Mouse (Mus musculus) forebrain, embryonic 16.5 days (tissue): Measurements from ENCODE around the gene Kcnmb4. TPM values are rescaled to one million over a fixed set of nuclear protein-coding genes. Genes with fewer than 3 reads are reported as not detected.

Experiments used
- ATAC-seq: fragments of 200-750 bp; cut with Nextera tagmentation; 2 replicates; pipeline ENCODE4 v1.8.0; 2017; ENCODE audit warnings: mild to moderate bottlenecking, moderate library complexity
- H3K27ac ChIP-seq: fragments of 300-500 bp; sonication (generic); 2 replicates; pipeline ENCODE4 v1.5.1; 2014; ENCODE audit warnings: low read length, control low read depth
- H3K27me3 ChIP-seq: fragments of 300-500 bp; sonication (generic); replicated peaks from 2 replicates; pipeline ENCODE4 v1.6.1; 2014; ENCODE audit warnings: low read length; ENCODE audit not compliant: control insufficient read depth, insufficient read depth
- H3K36me3 ChIP-seq: fragments of 300-500 bp; sonication (generic); 2 replicates; pipeline ENCODE4 v1.6.1; 2014; ENCODE audit not compliant: control insufficient read depth, insufficient read depth
- H3K4me1 ChIP-seq: fragments of 300-500 bp; sonication (generic); replicated peaks from 2 replicates; pipeline ENCODE4 v1.6.1; 2014; ENCODE audit warnings: low read length; ENCODE audit not compliant: control insufficient read depth, insufficient read depth
- H3K4me2 ChIP-seq: fragments of 300-500 bp; sonication (generic); 2 replicates; pipeline ENCODE4 v1.6.1; 2014; ENCODE audit warnings: mild to moderate bottlenecking, low read length, control low read depth
- H3K4me3 ChIP-seq: fragments of 300-500 bp; sonication (generic); replicated peaks from 2 replicates; pipeline ENCODE4 v1.5.1; 2014; ENCODE audit warnings: mild to moderate bottlenecking, low read length, control low read depth
- H3K9ac ChIP-seq: fragments of 300-500 bp; sonication (generic); replicated peaks from 2 replicates; pipeline ENCODE4 v1.6.1; 2014; ENCODE audit warnings: low read depth, low read length, control low read depth
- H3K9me3 ChIP-seq: fragments of 300-500 bp; sonication (generic); 2 replicates; pipeline ENCODE4 v1.6.1; 2016; ENCODE audit warnings: low read length; ENCODE audit not compliant: control insufficient read depth
- WGBS: fragments of 180-500 bp; shearing (Covaris S2); extraction: QIAGEN DNeasy Blood & Tissue Kit; methylation state at CpG from one replicate; pipeline ENCODE4 v1.1.7; 2014; 5-methylcytosine and 5-hydroxymethylcytosine counted together
- polyA plus RNA-seq: library from polyadenylated mRNA; unstranded; fragments of >200 nt; fragmentation: Nextera tagmentation; extraction: Ambion mirVana; gene quantifications from 2 replicates; pipeline ENCODE4 v1.2.1, GENCODE M21; 2015

Kcnmb4 gene
- polyA plus RNA-seq, 1 experiment from 2014 or later = 23.1 TPM

DNA sequence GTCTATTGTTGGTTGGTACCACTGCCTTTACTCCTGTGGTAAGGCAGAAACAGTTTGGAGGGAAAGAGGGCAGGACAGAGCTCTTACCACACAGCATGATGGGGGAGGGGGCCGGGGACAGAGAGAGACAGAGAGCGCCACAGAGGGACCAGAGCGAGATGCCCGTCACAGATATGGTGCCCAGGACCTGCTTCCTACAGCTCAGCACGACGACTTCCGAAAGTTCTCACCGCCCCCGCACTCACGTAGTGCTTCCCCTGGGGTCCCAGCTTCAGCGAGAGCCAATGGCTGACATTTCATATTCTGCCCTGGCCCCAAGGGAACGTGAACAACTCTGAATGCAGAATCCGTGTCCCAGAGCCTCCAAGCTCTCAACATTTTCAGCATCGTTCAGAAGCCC is 76.1 kb downstream of the Kcnmb4 start:
- H3K36me3 ChIP-seq = no peaks in the 10 kb centered on the region
- peaks cover 5% of the 10 kb centered on the region; the same call in 1 of the 2 replicates for H3K4me1 ChIP-seq
- H3K9me3 ChIP-seq = no peaks in the 10 kb centered on the region
- WGBS = 34% methylated on average over 14 of the region's 14 CpGs
- no peaks in the 10 kb centered on the region for H3K27me3 ChIP-seq
- H3K4me2 ChIP-seq = no peak overlapping the region
- H3K27ac ChIP-seq = no peak overlapping the region
- no peak overlapping the region for H3K9ac ChIP-seq
- no peak overlapping the region for H3K4me3 ChIP-seq
- ATAC-seq = no peak

DNA sequence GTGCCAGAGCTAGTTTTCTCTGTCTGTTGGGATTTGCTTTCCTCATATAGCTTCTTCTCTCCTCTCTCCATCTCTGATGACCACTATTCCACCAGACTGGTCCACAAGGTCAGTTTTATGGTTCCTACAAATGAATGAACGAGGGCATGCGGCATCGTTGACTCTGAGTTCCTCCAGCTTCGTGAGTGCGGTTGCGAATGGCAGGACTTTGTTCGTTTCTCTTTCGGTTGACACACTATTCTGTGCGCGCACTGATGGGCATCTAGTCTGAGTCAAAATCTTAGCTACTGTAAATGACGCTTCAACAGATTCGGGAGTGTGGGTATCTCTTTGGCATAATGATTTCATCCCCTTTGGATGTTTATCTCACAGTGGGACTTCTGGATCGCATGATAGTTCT is 76.7 kb downstream of the Kcnmb4 start:
- no peaks in the 10 kb centered on the region for H3K27me3 ChIP-seq
- no peak overlapping the region for H3K27ac ChIP-seq
- H3K9ac ChIP-seq = no peak overlapping the region
- WGBS = 93% methylated on average over 13 of the region's 13 CpGs
- no peak for ATAC-seq
- no peaks in the 10 kb centered on the region for H3K9me3 ChIP-seq
- H3K36me3 ChIP-seq = no peaks in the 10 kb centered on the region
- H3K4me2 ChIP-seq = no peak overlapping the region
- peaks cover 5% of the 10 kb centered on the region; the same call in 1 of the 2 replicates for H3K4me1 ChIP-seq
- no peak overlapping the region for H3K4me3 ChIP-seq

DNA sequence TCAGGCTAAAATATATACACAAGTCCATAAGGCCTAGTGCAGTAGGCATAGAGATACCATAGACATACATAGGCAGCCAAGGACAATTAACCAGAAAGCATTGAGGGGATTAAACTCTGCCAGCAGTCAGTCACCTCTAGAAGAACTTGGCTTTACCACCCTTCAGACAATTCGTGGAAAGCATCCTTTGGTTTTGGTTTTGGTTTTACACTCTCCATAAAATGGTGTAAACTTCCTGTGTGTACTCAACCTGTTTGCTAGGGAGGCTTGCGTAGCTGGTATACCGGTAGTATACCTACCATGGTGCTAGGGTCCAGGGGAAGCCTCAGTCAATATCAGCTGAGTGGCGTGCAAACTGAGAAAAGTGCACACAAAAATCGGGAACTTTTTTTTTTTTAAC is 77.4 kb downstream of the Kcnmb4 start:
- no peak overlapping the region for H3K27ac ChIP-seq
- H3K4me1 ChIP-seq = peaks cover 5% of the 10 kb centered on the region; the same call in 1 of the 2 replicates
- no peak overlapping the region for H3K4me2 ChIP-seq
- no peak overlapping the region for H3K4me3 ChIP-seq
- 82% methylated on average over 5 of the region's 5 CpGs for WGBS
- H3K27me3 ChIP-seq = no peaks in the 10 kb centered on the region
- no peaks in the 10 kb centered on the region for H3K9me3 ChIP-seq
- no peaks in the 10 kb centered on the region for H3K36me3 ChIP-seq
- H3K9ac ChIP-seq = no peak overlapping the region
- ATAC-seq = no peak

DNA sequence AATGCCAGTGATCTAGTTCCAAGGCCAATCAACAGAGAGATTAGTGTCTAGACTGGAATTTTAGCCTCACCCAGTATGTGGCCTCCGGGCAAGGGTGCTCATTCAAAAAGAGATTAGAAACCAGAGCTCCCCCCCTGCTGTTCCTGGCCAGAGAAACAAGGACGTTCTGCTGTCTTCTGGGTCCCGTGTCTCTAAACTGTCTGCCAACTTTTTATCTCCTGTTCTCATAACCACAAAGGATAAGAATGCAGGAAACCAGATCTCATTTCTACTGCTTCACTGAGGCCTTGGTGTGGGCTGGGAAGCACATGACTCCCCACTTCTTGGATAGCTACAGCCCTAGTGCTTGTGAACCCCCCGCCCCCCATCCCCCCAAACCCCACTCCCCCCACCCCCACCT is 79.1 kb downstream of the Kcnmb4 start:
- Histone ChIP-seq H3K36me3 (no peaks in the 10 kb centered on the region), H3K9ac (no peak overlapping the region), H3K9me3 (no peaks in the 10 kb centered on the region), H3K27ac (no peak overlapping the region), H3K27me3 (no peaks in the 10 kb centered on the region), H3K4me2 (no peak overlapping the region), H3K4me1 (peaks cover 5% of the 10 kb centered on the region; the same call in 1 of the 2 replicates), H3K4me3 (no peak overlapping the region)
- no peak for ATAC-seq
- 21% methylated on average over 4 of the region's 4 CpGs for WGBS

DNA sequence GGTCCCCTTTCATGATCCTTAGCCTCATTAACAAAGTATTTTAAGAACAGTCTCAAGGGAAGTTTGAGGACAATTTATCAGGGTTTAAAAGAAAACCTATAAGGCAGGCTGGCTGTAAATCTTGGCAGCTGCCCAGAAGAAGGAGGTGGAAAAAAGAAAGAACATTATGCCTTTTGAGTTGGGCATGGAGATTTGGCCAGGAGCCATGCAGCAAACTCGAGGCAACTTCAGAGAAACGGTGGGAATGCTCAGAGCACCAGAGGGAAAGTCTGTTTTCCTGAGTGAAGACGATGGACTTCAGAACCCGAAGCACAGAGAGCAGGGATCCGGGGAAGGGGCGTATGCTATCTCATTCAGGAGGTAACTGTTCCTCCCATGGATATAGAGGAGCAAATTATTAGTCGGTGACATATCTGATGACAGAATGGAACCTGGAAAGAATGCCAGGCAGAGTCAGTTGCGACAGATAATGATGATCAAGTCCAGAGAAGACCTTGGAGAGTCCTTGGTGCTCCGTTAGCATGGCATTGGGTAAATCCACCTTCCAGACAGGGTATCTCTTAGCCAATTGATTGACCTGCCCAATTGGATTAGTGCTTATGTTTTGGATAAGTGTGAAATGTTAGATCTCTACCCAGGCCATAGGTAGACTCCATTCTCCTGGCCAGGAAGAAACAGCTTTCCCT is 79.7 kb downstream of the Kcnmb4 start:
- WGBS = 49% methylated on average over 9 of the region's 9 CpGs
- Histone ChIP-seq H3K4me2 (no peak overlapping the region), H3K4me1 (peaks cover 5% of the 10 kb centered on the region; the same call in 1 of the 2 replicates), H3K9ac (no peak overlapping the region), H3K27me3 (no peaks in the 10 kb centered on the region), H3K9me3 (no peaks in the 10 kb centered on the region), H3K36me3 (no peaks in the 10 kb centered on the region), H3K4me3 (no peak overlapping the region), H3K27ac (no peak overlapping the region)
- ATAC-seq = no peak

DNA sequence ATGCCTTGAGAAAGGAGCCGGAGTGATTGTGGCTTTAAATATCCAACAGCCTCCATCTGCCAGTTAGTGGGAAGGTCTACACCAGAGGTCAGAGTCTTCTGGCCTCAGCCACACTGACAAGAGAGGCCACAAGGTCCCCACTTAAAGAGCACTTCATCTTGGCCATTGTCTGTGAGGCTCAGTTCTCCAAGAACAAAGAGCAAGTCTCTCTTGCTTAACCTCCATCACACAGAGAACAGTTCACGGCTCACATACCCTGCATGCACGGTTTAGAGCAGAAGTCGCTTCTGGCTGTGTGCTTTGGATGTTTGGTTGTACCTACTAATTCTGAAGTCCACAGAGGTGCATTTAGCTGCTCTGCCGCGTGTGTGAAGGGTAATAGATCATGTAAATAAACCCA is 84.8 kb downstream of the Kcnmb4 start:
- no peaks in the 10 kb centered on the region for H3K27me3 ChIP-seq
- no peak overlapping the region for H3K4me2 ChIP-seq
- no peak for ATAC-seq
- H3K4me1 ChIP-seq = peaks cover 16% of the 10 kb centered on the region
- no peak overlapping the region for H3K4me3 ChIP-seq
- H3K9ac ChIP-seq = no peak overlapping the region
- H3K27ac ChIP-seq = no peak overlapping the region
- 62% methylated on average over 6 of the region's 6 CpGs for WGBS
- no peaks in the 10 kb centered on the region for H3K9me3 ChIP-seq
- H3K36me3 ChIP-seq = no peaks in the 10 kb centered on the region

DNA sequence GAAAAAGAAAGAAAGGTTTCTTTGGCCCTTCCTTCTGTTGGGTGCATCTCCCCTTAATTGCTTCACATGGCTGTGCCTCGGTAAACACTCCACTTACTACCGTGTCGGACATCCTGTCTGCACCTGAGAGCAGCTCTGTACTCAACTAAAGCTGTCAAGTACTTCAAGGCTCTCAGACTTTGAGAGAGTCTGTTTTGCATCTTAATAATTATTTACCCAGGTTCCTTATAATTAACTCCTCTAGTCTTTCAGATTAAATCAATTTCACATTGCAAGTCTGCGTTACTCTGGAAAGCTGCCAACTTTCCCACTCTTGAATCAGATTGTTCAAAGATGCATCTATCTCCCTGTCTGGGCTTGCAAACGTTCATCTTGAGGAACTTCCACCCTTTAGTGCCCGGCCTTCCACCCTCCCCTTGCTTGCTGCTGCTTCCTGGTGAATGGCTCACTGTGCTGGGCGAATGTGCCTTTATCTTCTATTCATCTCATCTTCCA is 87.2 kb downstream of the Kcnmb4 start:
- Histone ChIP-seq H3K27me3 (0 out of 2 replicates have a peak, but pooled peaks cover 2% of the 10 kb centered on the region), H3K36me3 (no peaks in the 10 kb centered on the region), H3K9me3 (no peaks in the 10 kb centered on the region), H3K4me3 (no peak overlapping the region), H3K4me1 (peaks cover 13% of the 10 kb centered on the region), H3K27ac (no peak overlapping the region), H3K4me2 (no peak overlapping the region), H3K9ac (no peak overlapping the region)
- ATAC-seq = peak; percentile 69
- 12% methylated on average over 7 of the region's 7 CpGs for WGBS

DNA sequence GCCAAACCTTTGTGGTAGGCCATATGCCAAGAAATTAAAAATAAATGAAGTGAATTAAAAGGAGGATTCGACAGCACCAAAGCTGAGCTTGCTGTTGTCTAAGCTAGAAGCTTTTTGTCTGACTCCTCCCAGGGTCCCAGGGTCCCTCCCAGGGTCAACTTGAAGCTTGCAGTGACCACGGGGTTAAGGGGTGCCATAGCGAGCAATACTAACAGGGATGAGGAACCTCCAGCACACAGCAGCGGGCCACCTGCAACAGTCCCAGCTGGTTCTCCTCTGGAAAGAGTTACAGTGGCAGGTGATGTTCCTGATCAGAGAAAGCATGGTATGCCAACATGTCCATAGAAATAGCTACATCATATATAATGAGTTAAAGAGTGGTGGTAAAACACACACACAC is 89.3 kb downstream of the Kcnmb4 start:
- Histone ChIP-seq H3K9ac (no peak overlapping the region), H3K4me1 (peaks cover 13% of the 10 kb centered on the region), H3K4me2 (no peak overlapping the region), H3K36me3 (no peaks in the 10 kb centered on the region), H3K27me3 (0 out of 2 replicates have a peak, but pooled peaks cover 2% of the 10 kb centered on the region), H3K27ac (no peak overlapping the region), H3K9me3 (no peaks in the 10 kb centered on the region), H3K4me3 (no peak overlapping the region)
- ATAC-seq = no peak
- WGBS = 67% methylated on average over 4 of the region's 4 CpGs

DNA sequence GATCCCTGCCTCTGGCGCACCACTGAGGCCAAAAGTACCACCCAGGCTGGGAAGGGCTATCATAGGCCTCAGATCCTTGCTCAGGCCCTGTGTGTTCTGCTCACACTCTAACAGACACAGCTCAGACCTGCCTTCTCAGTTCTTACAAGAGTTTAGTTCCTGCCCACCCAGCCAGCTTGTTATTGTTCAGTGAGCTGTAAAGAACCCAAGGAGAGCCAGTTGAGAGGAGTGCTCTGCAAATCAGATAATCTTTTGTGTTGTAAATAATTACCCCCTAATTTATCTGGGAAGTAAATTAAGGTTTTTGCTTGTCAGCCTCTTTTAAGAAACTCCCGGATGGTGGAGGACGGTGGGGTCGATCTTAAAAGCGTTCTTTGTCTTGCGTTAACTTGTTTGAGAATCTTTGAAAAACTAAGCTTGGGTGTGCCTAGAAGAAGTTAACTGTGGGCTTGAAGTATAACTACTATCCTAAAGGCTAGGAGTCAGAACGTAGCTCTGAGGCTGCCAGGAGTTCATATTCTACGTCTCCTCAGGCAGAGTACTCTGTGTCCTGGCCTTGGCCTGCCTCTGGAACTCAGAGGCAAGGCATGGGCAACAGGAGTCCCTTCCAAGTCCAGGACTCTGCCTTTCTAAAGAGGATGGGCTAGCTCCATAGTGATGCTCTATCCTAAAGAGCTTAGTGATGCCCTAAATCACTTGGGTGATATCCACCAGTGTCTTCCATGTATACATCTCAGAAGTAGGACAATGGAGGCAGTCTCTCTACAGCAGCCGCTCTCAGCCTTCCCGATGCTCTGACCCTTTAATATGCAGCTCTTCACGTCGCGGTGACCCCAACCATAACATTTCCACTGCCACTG is 90.6 kb downstream of the Kcnmb4 start:
- ATAC-seq = peak; percentile 21
- Histone ChIP-seq H3K36me3 (no peaks in the 10 kb centered on the region), H3K27me3 (0 out of 2 replicates have a peak, but pooled peaks cover 2% of the 10 kb centered on the region), H3K9me3 (no peaks in the 10 kb centered on the region), H3K9ac (no peak overlapping the region), H3K4me2 (no peak overlapping the region), H3K4me3 (no peak overlapping the region), H3K27ac (no peak overlapping the region), H3K4me1 (peaks cover 13% of the 10 kb centered on the region)
- 36% methylated on average over 13 of the region's 13 CpGs for WGBS
